Mouse (Mus musculus): Measurements from ENCODE around the gene Tbxa2r. TPM values are rescaled to one million over a fixed set of nuclear protein-coding genes. Genes with fewer than 3 reads are reported as not detected.

The Tbxa2r gene
- polyA plus RNA-seq, 1 experiment from 2014 or later = 19.6 TPM

DNA sequence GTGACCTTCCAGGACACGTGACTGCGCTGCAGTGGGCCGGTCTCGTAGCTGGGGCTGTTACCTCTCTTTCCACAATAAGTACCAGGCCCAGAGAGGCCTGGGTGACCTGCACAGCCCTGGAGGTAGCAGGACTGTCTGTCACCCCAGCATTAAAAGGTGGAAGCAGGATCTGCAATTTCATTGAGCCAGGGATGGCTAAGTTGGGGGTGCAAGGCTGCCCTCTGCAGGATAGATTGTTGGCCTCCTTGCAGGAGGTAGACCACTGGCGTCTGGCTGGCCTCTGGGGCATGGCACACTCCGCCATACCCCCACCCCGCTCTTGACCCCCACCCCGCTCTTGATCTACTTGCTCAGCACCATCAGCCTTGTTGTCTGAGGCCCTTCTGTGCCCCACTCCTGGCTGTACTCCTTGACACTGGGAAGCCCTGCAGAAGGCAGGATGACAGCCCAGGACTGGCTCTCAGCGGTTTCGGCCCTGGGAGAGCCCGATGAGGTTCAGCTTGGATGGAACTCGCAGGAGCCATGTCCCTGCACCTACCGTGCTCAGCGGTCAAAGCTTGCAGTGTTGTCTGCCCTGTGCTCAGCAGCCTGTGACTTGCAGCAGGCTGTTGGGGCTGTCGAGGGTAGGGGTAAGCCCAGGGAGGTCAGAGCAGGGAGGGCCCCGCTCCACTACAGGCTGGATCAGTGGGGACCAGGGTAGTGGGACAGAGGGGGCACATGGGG, 12.0 kb upstream of the Tbxa2r start:
- no peaks in the 10 kb centered on the region for H3K9me3 ChIP-seq (ENCODE audit: low read length)
- peak; percentile 54 for DNase-seq (ENCODE audit: low spot score)
- 0 out of 2 replicates have a peak overlapping the region, but pooled peaks have one; percentile 20 for H3K27ac ChIP-seq (ENCODE audit: low read length)
- peaks cover 10% of the 10 kb centered on the region; the same call in 1 of the 2 replicates for H3K36me3 ChIP-seq (ENCODE audit: insufficient read depth, low read length)
- 49% methylated on average over 15 of the region's 16 CpGs for WGBS
- no peaks in the 10 kb centered on the region for H3K27me3 ChIP-seq (replicated peaks; ENCODE audit: insufficient read depth, low read length)
- peaks cover 10% of the 10 kb centered on the region; the same call in 1 of the 2 replicates for H3K4me1 ChIP-seq (ENCODE audit: insufficient read depth, low read depth, low read length)
- TF ChIP-seq CTCF (IDR thresholded peaks at IDR 0.05) (peak; percentile 68), EP300 (IDR thresholded peaks at IDR 0.05) (no peak)
- no peak overlapping the region; the same call in 1 of the 2 replicates for H3K9ac ChIP-seq (replicated peaks; ENCODE audit: low read depth)
- no peak for ATAC-seq
- H3K4me2 ChIP-seq (replicated peaks; ENCODE audit: low read depth, low read length) = peak overlapping the region; percentile 61
- H3K4me3 ChIP-seq (ENCODE audit: low read depth, low read length) = 0 out of 2 replicates have a peak overlapping the region, but pooled peaks have one; percentile 17

DNA sequence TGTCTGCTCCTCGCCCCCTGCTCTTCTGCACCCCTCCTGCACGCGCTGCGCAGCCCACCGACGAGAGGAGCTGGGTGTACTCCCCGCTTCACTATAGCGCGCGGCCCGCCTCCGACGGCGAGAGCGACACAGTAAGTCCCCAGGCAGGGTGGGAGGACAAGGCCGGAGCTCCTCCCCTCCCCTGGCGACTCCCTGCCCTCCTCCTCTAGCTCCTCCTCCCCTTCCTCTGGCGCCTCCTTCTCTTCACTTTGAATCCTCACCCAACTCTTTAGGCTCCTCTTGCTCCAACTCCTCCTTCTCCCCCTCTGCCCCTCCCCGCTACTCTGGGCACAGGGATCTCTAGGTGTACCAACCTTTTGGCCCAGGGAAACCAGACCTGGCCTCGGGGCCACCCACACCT, 11.3 kb upstream of the Tbxa2r start:
- ATAC-seq (peak; percentile 7), DNase-seq (ENCODE audit: low spot score) (peak; percentile 95)
- Histone ChIP-seq H3K9ac (replicated peaks; ENCODE audit: low read depth) (no peak overlapping the region; the same call in 1 of the 2 replicates), H3K36me3 (ENCODE audit: insufficient read depth, low read length) (peaks cover 10% of the 10 kb centered on the region; the same call in 1 of the 2 replicates), H3K27me3 (replicated peaks; ENCODE audit: insufficient read depth, low read length) (no peaks in the 10 kb centered on the region), H3K4me2 (replicated peaks; ENCODE audit: low read depth, low read length) (peak overlapping the region; percentile 61), H3K9me3 (ENCODE audit: low read length) (no peaks in the 10 kb centered on the region), H3K27ac (ENCODE audit: low read length) (peak overlapping the region; percentile 35), H3K4me3 (ENCODE audit: low read depth, low read length) (0 out of 2 replicates have a peak overlapping the region, but pooled peaks have one; percentile 17), H3K4me1 (ENCODE audit: insufficient read depth, low read depth, low read length) (peaks cover 10% of the 10 kb centered on the region)
- TF ChIP-seq EP300 (IDR thresholded peaks at IDR 0.05) (no peak), CTCF (IDR thresholded peaks at IDR 0.05) (peak; percentile 2; the same call in 1 of the 2 replicates)
- WGBS = 18% methylated on average over 20 of the region's 20 CpGs

DNA sequence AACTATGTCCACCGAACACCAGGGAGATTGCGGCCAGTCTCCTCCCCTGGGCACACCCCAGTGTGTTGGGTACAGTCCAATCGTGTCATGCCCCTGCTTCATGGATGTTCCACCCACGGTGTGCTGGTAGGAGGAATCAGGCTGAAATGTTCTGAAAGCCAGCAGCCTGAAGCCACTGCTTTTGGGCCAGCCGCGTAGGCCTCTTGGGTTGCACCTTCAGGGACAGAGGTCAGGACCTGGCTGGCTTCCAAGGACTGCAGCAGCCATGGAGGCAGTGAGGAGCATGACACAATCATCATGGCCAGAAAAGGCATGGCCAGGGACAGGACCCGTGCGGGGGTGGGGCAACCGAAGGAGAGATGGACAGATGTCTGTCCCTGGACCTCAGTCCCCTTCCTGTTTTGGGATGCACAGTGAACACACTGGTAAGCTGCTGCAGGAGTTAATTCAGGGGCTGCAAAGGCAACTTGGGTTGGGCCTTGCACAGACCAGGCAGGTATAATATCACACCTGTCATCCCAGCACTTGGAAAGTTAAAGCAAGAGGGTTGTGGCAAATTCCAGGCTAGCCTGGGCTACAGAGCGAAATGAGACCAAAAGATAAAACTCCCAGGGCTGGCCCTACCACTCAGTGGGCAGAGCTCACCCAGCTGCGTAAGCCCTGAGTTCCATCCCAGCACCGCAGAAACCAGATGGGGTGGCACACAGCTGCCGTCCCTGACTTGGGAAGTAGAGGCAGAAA, 9.8 kb upstream of the Tbxa2r start:
- Histone ChIP-seq H3K36me3 (ENCODE audit: insufficient read depth, low read length) (peaks cover 16% of the 10 kb centered on the region), H3K9me3 (ENCODE audit: low read length) (no peaks in the 10 kb centered on the region), H3K27me3 (replicated peaks; ENCODE audit: insufficient read depth, low read length) (no peaks in the 10 kb centered on the region), H3K4me2 (replicated peaks; ENCODE audit: low read depth, low read length) (no peak overlapping the region), H3K27ac (ENCODE audit: low read length) (no peak overlapping the region), H3K4me3 (ENCODE audit: low read depth, low read length) (no peak overlapping the region), H3K9ac (replicated peaks; ENCODE audit: low read depth) (no peak overlapping the region), H3K4me1 (ENCODE audit: insufficient read depth, low read depth, low read length) (peaks cover 10% of the 10 kb centered on the region)
- WGBS = 80% methylated on average over 13 of the region's 13 CpGs
- ATAC-seq = no peak
- TF ChIP-seq EP300 (IDR thresholded peaks at IDR 0.05) = no peak
- DNase-seq (ENCODE audit: low spot score) = peak; percentile 42

DNA sequence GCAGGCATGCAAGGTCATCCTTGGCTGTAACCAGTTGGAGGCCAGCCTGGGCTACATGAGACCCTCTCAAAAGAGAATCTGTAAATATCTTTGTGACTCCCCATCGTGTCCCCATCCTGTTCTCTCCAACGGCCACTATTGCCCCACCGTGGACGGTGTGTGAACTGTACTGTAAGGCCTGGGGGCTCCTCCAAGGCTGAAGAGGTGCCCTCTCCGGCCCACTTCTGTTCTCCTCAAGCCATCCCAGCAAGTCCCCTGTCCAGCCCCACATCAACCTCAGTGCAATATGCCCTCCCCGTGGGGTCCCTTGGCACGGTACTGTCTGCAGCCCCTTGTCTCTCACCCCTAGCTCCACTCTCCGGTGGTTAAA, 9.2 kb upstream of the Tbxa2r start:
- peaks cover 18% of the 10 kb centered on the region for H3K36me3 ChIP-seq (ENCODE audit: insufficient read depth, low read length)
- ATAC-seq (no peak), DNase-seq (ENCODE audit: low spot score) (no peak)
- H3K4me2 ChIP-seq (replicated peaks; ENCODE audit: low read depth, low read length) = peak overlapping the region; percentile 67
- no peaks in the 10 kb centered on the region for H3K9me3 ChIP-seq (ENCODE audit: low read length)
- peak; percentile 54 for TF ChIP-seq CTCF (IDR thresholded peaks at IDR 0.05)
- no peak; the same call in 1 of the 2 replicates for TF ChIP-seq EP300 (IDR thresholded peaks at IDR 0.05)
- H3K9ac ChIP-seq (replicated peaks; ENCODE audit: low read depth) = peak overlapping the region; percentile 23
- H3K27ac ChIP-seq (ENCODE audit: low read length) = peak overlapping the region; percentile 89; the same call in 1 of the 2 replicates
- 39% methylated on average over 8 of the region's 8 CpGs for WGBS
- H3K4me1 ChIP-seq (ENCODE audit: insufficient read depth, low read depth, low read length) = peaks cover 10% of the 10 kb centered on the region
- no peaks in the 10 kb centered on the region for H3K27me3 ChIP-seq (replicated peaks; ENCODE audit: insufficient read depth, low read length)
- 0 out of 2 replicates have a peak overlapping the region, but pooled peaks have one; percentile 96 for H3K4me3 ChIP-seq (ENCODE audit: low read depth, low read length)

DNA sequence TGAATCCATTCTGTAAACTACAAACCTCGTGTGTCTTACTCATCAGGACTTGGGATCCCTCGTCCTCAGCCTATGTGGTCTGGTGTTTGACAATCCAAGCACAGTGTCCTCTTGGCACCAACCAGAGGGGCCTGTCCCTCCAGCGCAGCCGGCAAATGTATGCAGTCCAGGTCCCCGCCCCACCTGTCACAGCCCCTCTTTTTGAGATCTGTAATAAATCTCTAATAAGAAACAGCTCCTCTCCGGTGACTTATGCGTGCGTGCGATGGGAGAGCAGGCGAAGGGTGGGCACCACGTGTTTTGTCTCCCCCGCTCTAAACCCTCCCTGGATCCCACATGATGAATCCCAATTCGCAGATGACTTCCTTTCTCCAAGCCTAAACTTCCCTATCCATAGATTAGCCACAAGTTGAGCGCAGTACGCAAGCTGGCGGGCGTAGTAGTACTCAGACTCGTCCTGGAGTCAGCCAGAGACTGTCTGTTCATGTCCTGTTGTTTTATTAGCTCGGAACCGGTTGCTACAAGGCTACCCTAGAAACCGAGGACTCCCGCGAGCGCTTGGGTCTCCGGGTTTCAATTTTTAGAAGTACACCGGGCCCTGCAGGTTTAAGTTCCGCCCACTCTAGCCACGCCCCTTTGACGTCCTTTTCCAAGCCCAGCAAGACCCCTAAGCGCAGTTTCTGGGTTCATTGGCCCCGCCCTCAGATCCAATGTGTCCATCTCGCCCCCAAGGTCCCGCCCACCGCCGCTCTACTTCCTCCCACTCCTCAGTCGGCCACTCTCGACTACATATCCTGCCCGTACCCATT, 8.6 kb upstream of the Tbxa2r start:
- Histone ChIP-seq H3K27me3 (replicated peaks; ENCODE audit: insufficient read depth, low read length) (no peaks in the 10 kb centered on the region), H3K27ac (ENCODE audit: low read length) (peak overlapping the region; percentile 89), H3K9ac (replicated peaks; ENCODE audit: low read depth) (peak overlapping the region; percentile 23; the same call in 1 of the 2 replicates), H3K9me3 (ENCODE audit: low read length) (no peaks in the 10 kb centered on the region), H3K4me2 (replicated peaks; ENCODE audit: low read depth, low read length) (peak overlapping the region; percentile 67), H3K36me3 (ENCODE audit: insufficient read depth, low read length) (peaks cover 22% of the 10 kb centered on the region), H3K4me3 (ENCODE audit: low read depth, low read length) (peak overlapping the region; percentile 96), H3K4me1 (ENCODE audit: insufficient read depth, low read depth, low read length) (peaks cover 10% of the 10 kb centered on the region)
- TF ChIP-seq CTCF (IDR thresholded peaks at IDR 0.05) (no peak), EP300 (IDR thresholded peaks at IDR 0.05) (peak; percentile 25; the same call in 1 of the 2 replicates)
- no peak for ATAC-seq
- under 1% methylated on average over 38 of the region's 38 CpGs for WGBS
- DNase-seq (ENCODE audit: low spot score) = peak; percentile 52
